Mouse (Mus musculus): ENCODE results near the gene Agr3. TPM values are rescaled to one million over a fixed set of nuclear protein-coding genes. Genes with fewer than 3 reads are reported as not detected.

The Agr3 gene
- polyA plus RNA-seq, 1 experiment from 2014 or later = not detected

DNA sequence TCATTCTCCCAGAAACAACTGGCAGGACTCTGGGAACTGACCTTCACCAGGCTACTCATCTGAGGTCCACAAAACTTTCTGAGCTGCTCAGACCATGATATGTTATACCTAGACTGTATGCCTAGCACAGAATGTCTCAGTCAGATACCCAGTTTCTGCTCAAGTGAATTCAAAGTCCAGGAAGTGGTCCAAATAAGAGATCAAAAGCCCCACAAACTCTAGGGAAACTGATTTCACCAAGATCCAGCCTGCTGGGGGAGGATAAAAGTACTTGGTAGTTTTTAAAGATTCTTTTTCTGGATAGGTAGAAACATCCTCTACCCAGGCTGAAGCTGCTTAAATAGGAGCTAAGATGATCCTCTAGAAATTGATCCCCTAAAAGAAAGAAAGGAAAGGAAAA is 9.6 kb upstream of the Agr3 start:
- Histone ChIP-seq H3K27me3 (ENCODE audit: control insufficient read depth, insufficient read depth, low read length) (no peaks in the 10 kb centered on the region), H3K4me3 (ENCODE audit: low read length) (no peak overlapping the region), H3K9me3 (ENCODE audit: control insufficient read depth, low read length) (no peaks in the 10 kb centered on the region), H3K36me3 (ENCODE audit: control insufficient read depth, insufficient read depth, low read length) (no peaks in the 10 kb centered on the region), H3K4me2 (replicated peaks; ENCODE audit: low read depth, low read length) (no peak overlapping the region), H3K4me1 (ENCODE audit: control insufficient read depth, insufficient read depth, low read length) (no peaks in the 10 kb centered on the region), H3K27ac (ENCODE audit: low read depth, low read length) (no peak overlapping the region), H3K9ac (ENCODE audit: low read depth, low read length) (no peak overlapping the region)
- no peak for ATAC-seq (ENCODE audit: low FRiP score, low TSS enrichment)

DNA sequence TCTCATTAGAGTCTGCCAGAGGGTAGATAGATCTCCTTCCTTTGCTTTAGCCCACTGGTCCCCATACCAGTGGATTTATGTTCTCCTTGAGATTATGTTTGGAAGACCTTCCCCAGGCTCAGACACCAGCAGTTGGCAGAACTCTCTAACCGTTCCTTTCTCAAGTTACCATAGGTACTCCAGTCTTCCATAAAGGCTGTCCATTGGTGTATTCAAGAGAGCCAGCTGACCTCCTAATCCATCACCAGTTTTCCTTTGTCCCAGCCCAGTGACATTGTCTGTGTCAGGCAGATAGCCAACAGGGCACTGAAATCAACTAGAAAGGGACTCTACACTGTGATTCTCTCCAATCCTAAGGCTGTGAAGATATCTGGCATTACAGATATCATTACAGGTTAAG is 9.0 kb upstream of the Agr3 start:
- H3K4me1 ChIP-seq (ENCODE audit: control insufficient read depth, insufficient read depth, low read length) = no peaks in the 10 kb centered on the region
- H3K9ac ChIP-seq (ENCODE audit: low read depth, low read length) = no peak overlapping the region
- H3K36me3 ChIP-seq (ENCODE audit: control insufficient read depth, insufficient read depth, low read length) = no peaks in the 10 kb centered on the region
- no peaks in the 10 kb centered on the region for H3K27me3 ChIP-seq (ENCODE audit: control insufficient read depth, insufficient read depth, low read length)
- no peak overlapping the region for H3K27ac ChIP-seq (ENCODE audit: low read depth, low read length)
- no peak overlapping the region for H3K4me3 ChIP-seq (ENCODE audit: low read length)
- ATAC-seq (ENCODE audit: low FRiP score, low TSS enrichment) = no peak
- no peaks in the 10 kb centered on the region for H3K9me3 ChIP-seq (ENCODE audit: control insufficient read depth, low read length)
- 45% methylated on average over 1 of the region's 1 CpGs for whole genome bisulfite sequencing
- no peak overlapping the region for H3K4me2 ChIP-seq (replicated peaks; ENCODE audit: low read depth, low read length)

DNA sequence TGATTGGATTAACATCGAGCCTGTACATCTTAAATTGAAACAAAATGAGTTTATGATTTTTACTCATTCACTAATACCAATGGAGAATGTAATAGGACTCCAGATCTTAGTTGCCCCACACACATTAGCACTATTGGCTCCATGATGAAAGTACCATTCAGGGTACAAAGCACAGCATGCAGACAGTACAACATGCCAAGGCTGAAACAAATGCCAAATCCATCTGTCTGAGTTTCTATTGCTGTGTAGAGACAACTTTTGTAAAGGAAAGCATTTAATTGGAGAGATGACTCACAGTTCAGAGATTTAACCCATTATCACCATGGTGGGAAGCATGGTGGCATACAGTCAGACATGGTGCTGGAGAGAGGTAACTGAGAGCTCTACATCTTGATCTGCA is 7.4 kb upstream of the Agr3 start:
- Histone ChIP-seq H3K9ac (ENCODE audit: low read depth, low read length) (no peak overlapping the region), H3K27me3 (ENCODE audit: control insufficient read depth, insufficient read depth, low read length) (no peaks in the 10 kb centered on the region), H3K27ac (ENCODE audit: low read depth, low read length) (no peak overlapping the region), H3K36me3 (ENCODE audit: control insufficient read depth, insufficient read depth, low read length) (no peaks in the 10 kb centered on the region), H3K9me3 (ENCODE audit: control insufficient read depth, low read length) (no peaks in the 10 kb centered on the region), H3K4me1 (ENCODE audit: control insufficient read depth, insufficient read depth, low read length) (no peaks in the 10 kb centered on the region), H3K4me3 (ENCODE audit: low read length) (no peak overlapping the region), H3K4me2 (replicated peaks; ENCODE audit: low read depth, low read length) (no peak overlapping the region)
- ATAC-seq (ENCODE audit: low FRiP score, low TSS enrichment) = no peak
- WGBS = 84% methylated on average over 1 of the region's 1 CpGs

DNA sequence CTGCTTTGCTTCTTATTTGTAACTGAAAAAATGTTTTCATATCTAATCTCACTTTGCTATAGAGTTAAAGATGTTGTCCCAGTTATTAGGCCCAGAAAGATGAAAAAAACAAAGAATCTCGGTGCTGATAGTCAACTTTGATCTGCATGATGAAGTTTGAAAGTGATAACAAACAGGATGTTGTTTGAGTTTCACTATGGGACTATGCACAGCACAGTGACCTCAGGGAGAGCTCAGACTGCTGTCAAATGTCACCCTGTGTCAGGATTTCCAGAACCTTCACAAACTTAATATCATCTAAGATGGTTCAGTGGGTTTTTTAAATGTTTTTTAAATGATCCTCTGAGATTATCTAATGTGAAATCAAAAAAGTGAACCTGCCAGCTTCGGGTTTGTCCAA is 2.4 kb downstream of the Agr3 start:
- no peak overlapping the region for H3K9ac ChIP-seq (ENCODE audit: low read depth, low read length)
- H3K4me2 ChIP-seq (replicated peaks; ENCODE audit: low read depth, low read length) = no peak overlapping the region
- H3K27me3 ChIP-seq (ENCODE audit: control insufficient read depth, insufficient read depth, low read length) = no peaks in the 10 kb centered on the region
- H3K36me3 ChIP-seq (ENCODE audit: control insufficient read depth, insufficient read depth, low read length) = no peaks in the 10 kb centered on the region
- H3K27ac ChIP-seq (ENCODE audit: low read depth, low read length) = no peak overlapping the region
- H3K9me3 ChIP-seq (ENCODE audit: control insufficient read depth, low read length) = no peaks in the 10 kb centered on the region
- H3K4me1 ChIP-seq (ENCODE audit: control insufficient read depth, insufficient read depth, low read length) = no peaks in the 10 kb centered on the region
- no peak for ATAC-seq (ENCODE audit: low FRiP score, low TSS enrichment)
- 70% methylated on average over 2 of the region's 2 CpGs for WGBS
- no peak overlapping the region for H3K4me3 ChIP-seq (ENCODE audit: low read length)

DNA sequence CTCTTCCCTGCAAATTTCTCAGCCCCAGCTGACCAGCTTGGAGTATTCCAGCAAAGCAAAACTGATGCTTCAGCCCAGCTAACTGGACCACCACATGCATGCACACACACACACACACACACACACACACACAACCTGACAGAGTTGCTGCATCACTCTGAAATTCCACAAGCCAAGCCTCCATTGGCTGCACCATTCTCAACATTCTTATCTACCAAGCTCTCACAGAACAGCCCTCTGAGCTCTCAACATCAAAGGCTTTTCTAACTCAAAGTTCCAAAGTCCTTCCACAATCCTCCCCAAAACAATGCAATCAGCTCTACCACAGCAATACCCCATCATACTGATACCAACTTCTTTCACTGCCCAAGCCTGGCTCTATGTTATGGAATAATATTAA is 7.4 kb downstream of the Agr3 start:
- Histone ChIP-seq H3K4me1 (ENCODE audit: control insufficient read depth, insufficient read depth, low read length) (no peaks in the 10 kb centered on the region), H3K4me2 (replicated peaks; ENCODE audit: low read depth, low read length) (no peak overlapping the region), H3K27me3 (ENCODE audit: control insufficient read depth, insufficient read depth, low read length) (no peaks in the 10 kb centered on the region), H3K4me3 (ENCODE audit: low read length) (no peak overlapping the region), H3K36me3 (ENCODE audit: control insufficient read depth, insufficient read depth, low read length) (no peaks in the 10 kb centered on the region), H3K9ac (ENCODE audit: low read depth, low read length) (no peak overlapping the region), H3K27ac (ENCODE audit: low read depth, low read length) (no peak overlapping the region), H3K9me3 (ENCODE audit: control insufficient read depth, low read length) (no peaks in the 10 kb centered on the region)
- no peak for ATAC-seq (ENCODE audit: low FRiP score, low TSS enrichment)

DNA sequence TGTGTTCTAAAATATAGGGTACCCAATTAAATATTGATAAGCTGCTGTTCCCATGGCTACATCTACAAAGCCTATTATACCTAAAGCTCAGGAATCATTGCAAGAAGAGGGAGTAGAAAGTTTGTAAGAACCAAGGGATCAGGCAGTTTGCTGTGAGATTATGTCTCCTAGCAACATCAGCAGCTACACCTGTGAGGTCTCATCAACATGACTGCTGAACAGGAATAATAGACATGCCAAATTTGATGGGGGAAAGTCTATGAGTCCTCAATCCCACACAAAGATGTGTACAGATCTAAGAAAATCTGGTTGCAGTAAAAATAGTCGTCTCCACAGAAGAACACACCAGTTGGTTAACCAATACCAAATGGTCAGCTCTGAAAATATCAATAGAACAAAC is 26.3 kb downstream of the Agr3 start:
- no peak overlapping the region for H3K4me2 ChIP-seq (replicated peaks; ENCODE audit: low read depth, low read length)

DNA sequence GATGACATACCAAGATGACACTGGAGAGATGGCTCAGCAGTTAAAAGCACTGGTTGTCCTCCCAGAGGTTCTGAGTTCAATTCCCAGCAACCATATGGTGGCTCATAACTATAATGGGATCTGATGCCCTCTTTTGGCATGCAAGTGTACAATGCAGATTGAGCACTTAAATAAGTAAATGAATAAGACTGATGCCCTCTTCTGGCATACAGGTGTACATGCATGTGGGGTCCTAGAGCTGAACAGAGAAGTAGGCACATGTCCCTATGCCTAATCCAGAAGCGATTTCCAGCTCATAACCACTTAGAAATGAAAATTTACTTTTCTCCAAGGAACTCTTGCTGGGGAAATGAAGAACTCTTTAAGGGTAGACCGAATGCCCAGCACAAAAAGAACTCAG is 31.8 kb downstream of the Agr3 start:
- no peak for ATAC-seq (ENCODE audit: low FRiP score, low TSS enrichment)
- H3K27ac ChIP-seq (ENCODE audit: low read depth, low read length) = no peak overlapping the region
- no peaks in the 10 kb centered on the region for H3K36me3 ChIP-seq (ENCODE audit: control insufficient read depth, insufficient read depth, low read length)
- no peak overlapping the region for H3K4me3 ChIP-seq (ENCODE audit: low read length)
- no peaks in the 10 kb centered on the region for H3K27me3 ChIP-seq (ENCODE audit: control insufficient read depth, insufficient read depth, low read length)
- no peaks in the 10 kb centered on the region for H3K4me1 ChIP-seq (ENCODE audit: control insufficient read depth, insufficient read depth, low read length)
- no peak overlapping the region for H3K4me2 ChIP-seq (replicated peaks; ENCODE audit: low read depth, low read length)
- 76% methylated on average over 2 of the region's 2 CpGs for WGBS
- no peak overlapping the region for H3K9ac ChIP-seq (ENCODE audit: low read depth, low read length)
- H3K9me3 ChIP-seq (ENCODE audit: control insufficient read depth, low read length) = no peaks in the 10 kb centered on the region

More for the DNA sequence above, 26.3 kb downstream of the Agr3 start:
- H3K9ac ChIP-seq (ENCODE audit: low read depth, low read length) = no peak overlapping the region
- 74% methylated on average over 1 of the region's 1 CpGs for WGBS
- no peaks in the 10 kb centered on the region for H3K36me3 ChIP-seq (ENCODE audit: control insufficient read depth, insufficient read depth, low read length)
- H3K4me1 ChIP-seq (ENCODE audit: control insufficient read depth, insufficient read depth, low read length) = no peaks in the 10 kb centered on the region
- no peak overlapping the region for H3K4me3 ChIP-seq (ENCODE audit: low read length)
- H3K27me3 ChIP-seq (ENCODE audit: control insufficient read depth, insufficient read depth, low read length) = no peaks in the 10 kb centered on the region
- no peaks in the 10 kb centered on the region for H3K9me3 ChIP-seq (ENCODE audit: control insufficient read depth, low read length)
- H3K27ac ChIP-seq (ENCODE audit: low read depth, low read length) = no peak overlapping the region
- no peak for ATAC-seq (ENCODE audit: low FRiP score, low TSS enrichment)

- Histone ChIP-seq H3K36me3 (ENCODE audit: control insufficient read depth, insufficient read depth, low read length) (no peaks in the 10 kb centered on the region), H3K4me2 (replicated peaks; ENCODE audit: low read depth, low read length) (no peak overlapping the region), H3K9me3 (ENCODE audit: control insufficient read depth, low read length) (no peaks in the 10 kb centered on the region), H3K27me3 (ENCODE audit: control insufficient read depth, insufficient read depth, low read length) (no peaks in the 10 kb centered on the region), H3K9ac (ENCODE audit: low read depth, low read length) (no peak overlapping the region), H3K4me3 (ENCODE audit: low read length) (no peak overlapping the region), H3K27ac (ENCODE audit: low read depth, low read length) (no peak overlapping the region), H3K4me1 (ENCODE audit: control insufficient read depth, insufficient read depth, low read length) (no peaks in the 10 kb centered on the region)
- peak; percentile 43; the same call in 1 of the 2 replicates for ATAC-seq (ENCODE audit: low FRiP score, low TSS enrichment)
- WGBS = 38% methylated on average over 7 of the region's 7 CpGs
Observed at GRCm38 (mm10) chr12:35966098-35966767, 40.8 kb downstream of the Agr3 start.

- no peaks in the 10 kb centered on the region for H3K9me3 ChIP-seq (ENCODE audit: control insufficient read depth, low read length)
- WGBS = 54% methylated on average over 7 of the region's 7 CpGs
- H3K27me3 ChIP-seq (ENCODE audit: control insufficient read depth, insufficient read depth, low read length) = no peaks in the 10 kb centered on the region
- no peaks in the 10 kb centered on the region for H3K36me3 ChIP-seq (ENCODE audit: control insufficient read depth, insufficient read depth, low read length)
- no peak for ATAC-seq (ENCODE audit: low FRiP score, low TSS enrichment)
- H3K27ac ChIP-seq (ENCODE audit: low read depth, low read length) = no peak overlapping the region
- H3K4me1 ChIP-seq (ENCODE audit: control insufficient read depth, insufficient read depth, low read length) = no peaks in the 10 kb centered on the region
- H3K4me2 ChIP-seq (replicated peaks; ENCODE audit: low read depth, low read length) = no peak overlapping the region
- H3K9ac ChIP-seq (ENCODE audit: low read depth, low read length) = no peak overlapping the region
- H3K4me3 ChIP-seq (ENCODE audit: low read length) = no peak overlapping the region
Observed at GRCm38 (mm10) chr12:35966768-35967141, 41.3 kb downstream of the Agr3 start.
